Mouse (Mus musculus) R1 (cell line): ENCODE results near the gene Plxnb2.

Experiments
- DNase-seq: peaks from one replicate; pipeline ENCODE4 v3.0.0-alpha.2; 2018; ENCODE audit warnings: low read depth, low spot score

The Plxnb2 gene

GRCm38 (mm10) chr15:89127364-89127940 lies 53.1 kb downstream of the Plxnb2 start:
- no peak for DNase-seq

- DNase-seq: no peak
These were observed 54.0 kb downstream of the Plxnb2 start for GRCm38 (mm10) chr15:89126622-89127021.

- no peak for DNase-seq
These were observed 55.2 kb downstream of the Plxnb2 start for GRCm38 (mm10) chr15:89125351-89125750.

DNA sequence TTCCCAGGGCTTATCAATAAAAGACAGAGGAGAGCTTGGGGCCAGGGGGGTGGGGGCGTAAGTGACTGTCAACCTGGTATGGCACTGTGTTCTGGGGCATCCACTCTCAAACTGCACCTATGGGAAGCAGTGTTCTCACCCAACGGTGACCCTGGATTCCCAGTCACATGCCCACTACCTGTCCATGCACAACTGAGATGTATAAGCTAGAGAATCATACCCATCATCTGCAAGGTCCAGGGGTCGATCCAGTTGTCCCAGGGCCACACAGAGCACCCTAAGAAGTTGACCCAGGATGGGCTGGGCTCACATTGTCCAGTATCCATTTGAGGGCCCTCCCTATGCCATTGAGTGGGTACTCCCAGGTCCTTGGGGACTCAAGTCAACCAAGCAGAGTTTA lies 56.3 kb downstream of the Plxnb2 start:
- DNase-seq: no peak

GRCm38 (mm10) chr15:89123595-89123994 lies 57.0 kb downstream of the Plxnb2 start:
- peak; percentile 60 for DNase-seq

- peak; percentile 96 for DNase-seq
These were observed 57.8 kb downstream of the Plxnb2 start, which contains the start of gene Tubgcp6 for GRCm38 (mm10) chr15:89122649-89123366. Gene Tubgcp6, minus strand, starts transcription at chr15:89123112.

- DNase-seq: no peak
These were observed 62.6 kb downstream of the Plxnb2 start for GRCm38 (mm10) chr15:89118007-89118406.

DNA sequence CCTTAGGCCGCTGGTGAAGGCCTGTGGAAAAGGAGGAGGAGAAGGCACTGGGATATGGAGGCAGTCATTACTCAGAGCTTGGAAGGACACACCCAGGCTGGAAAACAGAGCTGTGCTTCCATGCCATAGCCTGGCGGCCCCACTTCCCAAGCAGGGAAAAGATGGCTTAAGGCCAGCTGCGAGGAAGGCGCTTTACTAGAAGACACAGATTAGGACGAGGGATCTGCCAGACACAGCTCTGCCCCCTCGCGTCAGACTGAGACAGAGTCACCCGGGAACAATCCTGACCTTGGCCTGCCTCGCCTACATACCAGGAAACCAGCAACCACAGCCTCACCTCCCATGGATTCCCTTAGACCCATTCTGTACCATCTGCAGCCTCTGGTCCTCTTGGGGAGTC lies 70.4 kb downstream of the Plxnb2 start:
- peak; percentile 51 for DNase-seq

GRCm38 (mm10) chr15:89106976-89107375 lies 73.6 kb downstream of the Plxnb2 start:
- no peak for DNase-seq

GRCm38 (mm10) chr15:89106073-89106472 lies 74.5 kb downstream of the Plxnb2 start:
- no peak for DNase-seq
